Mouse (Mus musculus) heart, postnatal 14 days (tissue): ENCODE measurements at regions not wholly inside any gene's neighbourhood (a gene's known extent, or its start where the extent isn't known, plus 50 kb on each side); places are given as distances from the start of the nearest gene placed in this dataset.

Experiments
- DNase-seq, 2 experiments: peaks; one replicate each; pipeline ENCODE4 v3.0.0; 2021 to 2022
- intact Hi-C: fragments of 180-260 bp; cut with DNase I; formaldehyde crosslinking; loops from one replicate; pipeline ENCODE4 v1.15.1; 2025

DNA sequence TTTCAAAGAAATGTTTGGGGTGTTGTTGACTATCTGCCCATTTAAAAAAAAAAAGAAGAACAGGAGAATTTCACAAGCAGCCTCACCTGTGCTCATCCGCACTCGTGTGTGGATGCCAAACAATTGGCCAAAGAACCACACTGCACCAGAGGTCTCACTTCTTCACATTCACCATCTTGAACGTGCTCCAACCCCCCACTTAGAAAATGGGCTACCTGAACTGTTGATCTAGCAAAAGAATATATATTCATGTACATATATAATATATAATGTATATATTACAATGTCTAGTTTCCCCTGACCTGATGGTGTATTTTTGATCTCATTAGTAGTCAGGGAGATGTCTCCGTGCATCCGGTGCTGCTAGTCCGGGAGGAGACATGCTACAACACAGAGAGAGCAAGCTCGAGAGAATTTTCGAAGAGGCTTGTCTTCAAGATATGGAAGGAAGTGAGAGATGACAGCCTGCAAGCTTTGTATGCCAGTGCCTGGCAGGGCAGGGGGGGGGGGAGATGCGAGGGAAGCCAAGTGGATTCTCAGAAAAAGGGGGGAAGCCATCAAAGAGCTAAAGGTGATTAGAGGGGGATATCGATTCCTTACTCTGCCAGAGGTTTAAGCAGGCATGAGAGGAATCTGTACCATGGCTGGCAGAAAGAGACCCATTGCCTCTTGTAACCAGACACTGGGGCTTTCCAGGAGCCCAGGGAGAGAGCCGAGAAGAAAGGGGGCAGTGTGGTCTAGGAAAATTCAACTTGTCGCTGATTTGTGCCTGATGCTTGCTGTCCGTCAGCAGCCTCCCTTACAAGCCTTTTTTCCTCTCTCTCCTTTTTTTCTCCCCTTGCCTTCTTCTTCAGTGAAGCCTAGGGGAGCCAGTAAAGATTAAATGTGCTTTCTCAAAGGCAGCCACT lies 417.9 kb upstream of the Ubash3b start:
- peak; percentile 50 to 65 for DNase-seq
- intact Hi-C loops, result loop anchor here (2.0 to 5.0 kb wide), 3 partner anchors 105 to 371 kb away; no protein-coding TSS in a partner anchor

DNA sequence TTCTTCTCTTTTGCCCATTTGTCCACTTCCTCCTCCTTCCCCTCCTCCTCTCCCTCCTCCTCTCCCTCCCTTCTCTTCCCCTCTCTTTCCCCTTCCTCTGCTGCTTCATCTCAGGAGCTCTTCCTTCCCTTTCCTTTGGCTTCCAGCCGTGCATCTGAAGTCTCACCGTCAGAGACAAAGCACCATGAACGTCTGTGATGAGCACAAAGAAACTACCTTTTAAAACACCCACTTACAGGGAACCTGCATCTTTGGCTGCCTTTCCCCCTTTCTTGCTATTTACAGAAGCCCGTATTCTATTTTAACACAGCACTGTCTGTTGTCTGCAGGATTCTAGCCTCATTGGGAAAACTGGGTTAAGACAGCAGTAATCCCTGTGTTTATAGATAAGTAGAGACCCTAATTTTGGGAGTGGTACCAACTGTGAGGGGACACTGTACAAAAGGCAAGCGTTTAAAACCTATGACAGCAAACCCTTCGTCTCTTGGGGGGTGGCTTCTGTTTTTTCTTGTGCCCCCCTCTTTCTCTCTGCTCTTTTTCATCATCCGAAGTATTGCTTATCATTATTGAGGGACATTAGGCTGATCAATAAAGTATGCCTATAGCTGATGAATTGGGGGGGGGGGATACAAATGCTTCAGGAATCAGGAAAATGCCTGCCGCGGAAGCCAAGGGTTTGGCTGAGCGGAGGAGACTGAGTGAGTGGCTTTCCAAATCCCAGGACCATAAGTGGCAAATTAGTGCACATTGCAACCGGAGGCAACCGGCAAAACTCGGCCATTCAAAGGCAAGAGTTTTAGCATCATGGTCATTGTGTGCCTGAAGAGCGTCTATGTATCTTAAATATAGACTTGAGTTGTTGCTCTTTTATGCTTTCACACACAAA lies 417.0 kb upstream of the Ubash3b start:
- intact Hi-C loops, result loop anchor here (5.0 kb wide), 1 partner anchor 351 kb away; no protein-coding TSS in a partner anchor
- DNase-seq, result no peak

DNA sequence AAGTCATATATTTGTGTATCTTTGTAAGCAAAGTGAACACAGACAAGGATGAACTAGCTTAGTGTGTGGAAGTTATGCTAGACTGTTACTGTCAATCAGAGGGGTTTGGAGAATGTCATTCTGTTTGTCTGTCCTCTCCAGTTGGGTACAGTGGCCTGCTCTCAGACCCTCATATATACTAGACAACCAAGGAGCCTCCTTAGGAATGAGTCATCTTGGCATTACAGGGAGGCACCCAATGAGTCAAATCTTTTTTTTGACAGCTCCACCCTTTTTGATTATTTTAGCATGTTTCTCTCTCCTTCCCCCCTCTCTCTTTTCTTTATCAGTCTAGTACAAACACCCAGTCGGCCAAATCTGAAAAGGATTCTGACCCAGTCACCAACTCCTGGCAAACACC lies 416.3 kb upstream of the Ubash3b start:
- intact Hi-C loops, result loop anchor here (5.0 kb wide), 1 partner anchor 350 kb away; no protein-coding TSS in a partner anchor
- DNase-seq, result no peak

DNA sequence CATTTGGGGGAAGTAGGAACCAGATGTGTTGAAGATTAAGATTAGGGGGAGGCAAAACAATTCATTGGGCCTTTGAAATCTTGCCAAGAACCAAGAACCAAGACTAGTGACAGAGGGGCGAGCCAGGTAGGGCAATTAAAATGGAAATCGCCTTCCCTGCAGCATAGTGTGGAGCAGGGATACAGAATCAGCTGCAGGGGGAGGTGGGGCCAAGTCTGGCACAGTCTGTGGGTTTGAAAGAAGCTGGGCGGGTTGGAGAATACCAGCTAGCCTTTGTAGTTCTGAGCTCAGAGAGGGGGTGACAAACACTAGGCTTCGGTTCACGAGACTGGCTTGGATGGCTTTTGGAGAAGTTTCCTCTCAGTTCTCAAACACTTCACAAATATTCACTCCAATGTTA lies 414.3 kb upstream of the Ubash3b start:
- DNase-seq, result no peak
- intact Hi-C loops, result loop anchor here (5.0 kb wide), 1 partner anchor 349 kb away; no protein-coding TSS in a partner anchor

DNA sequence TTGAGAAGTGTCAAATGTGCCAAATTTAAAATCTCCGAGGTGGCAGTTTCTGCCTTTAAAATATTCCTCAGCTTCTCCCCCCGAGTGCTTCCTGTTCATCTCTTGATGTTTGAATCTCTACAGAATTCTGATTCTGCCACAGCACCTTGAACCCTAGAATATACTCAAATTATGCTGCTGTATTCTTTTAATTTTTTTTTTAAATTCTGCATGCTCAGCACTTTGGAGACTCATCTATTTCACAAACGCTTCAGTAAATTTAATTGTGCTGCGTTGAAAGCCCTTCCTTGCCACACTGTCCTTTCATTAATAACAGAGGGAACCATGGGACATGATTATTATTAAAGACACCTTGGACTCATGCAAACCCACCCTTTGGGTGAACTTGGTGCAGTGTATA lies 408.8 kb upstream of the Ubash3b start:
- no peak for DNase-seq
- intact Hi-C loops, result no loop called here

DNA sequence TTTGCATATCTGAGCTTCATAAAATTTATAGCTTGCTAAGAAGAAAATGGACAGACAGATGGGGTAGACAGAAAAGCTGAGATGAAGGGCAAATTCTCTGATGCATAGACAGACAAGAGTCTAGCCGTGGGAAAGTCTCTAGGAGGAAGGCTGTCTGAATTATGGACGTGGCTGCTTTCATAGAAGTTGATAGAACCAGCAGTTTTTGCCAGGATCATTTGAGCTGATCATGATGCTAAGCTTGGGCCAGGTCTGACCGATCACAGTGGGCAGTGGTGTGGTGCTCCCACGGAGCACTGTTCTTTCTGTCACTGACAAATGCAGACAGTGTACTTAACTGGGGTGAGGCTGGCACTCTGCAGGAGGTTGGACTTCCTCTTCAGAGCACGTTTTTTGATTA lies 405.0 kb upstream of the Ubash3b start:
- intact Hi-C loops, result no loop called here
- DNase-seq, result no peak

DNA sequence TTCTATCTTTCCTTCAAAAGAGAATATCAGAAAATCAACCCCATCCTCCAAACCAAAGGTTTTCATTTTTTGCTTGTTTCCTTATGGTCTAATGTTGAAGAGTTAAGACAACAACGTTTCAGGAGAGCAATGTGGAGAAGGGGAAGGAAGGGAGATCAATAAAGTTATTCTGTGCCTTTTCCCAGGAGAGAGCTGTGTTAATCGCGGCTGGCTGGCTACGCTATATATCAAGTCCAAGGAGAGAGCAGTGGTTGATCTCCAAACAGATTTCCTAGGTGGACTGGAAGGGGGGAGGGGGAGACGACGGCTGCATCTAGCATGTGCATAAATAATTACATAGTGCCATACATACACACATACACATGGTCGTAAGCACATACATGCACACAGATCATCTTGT lies 404.3 kb upstream of the Ubash3b start:
- intact Hi-C loops, result no loop called here

DNA sequence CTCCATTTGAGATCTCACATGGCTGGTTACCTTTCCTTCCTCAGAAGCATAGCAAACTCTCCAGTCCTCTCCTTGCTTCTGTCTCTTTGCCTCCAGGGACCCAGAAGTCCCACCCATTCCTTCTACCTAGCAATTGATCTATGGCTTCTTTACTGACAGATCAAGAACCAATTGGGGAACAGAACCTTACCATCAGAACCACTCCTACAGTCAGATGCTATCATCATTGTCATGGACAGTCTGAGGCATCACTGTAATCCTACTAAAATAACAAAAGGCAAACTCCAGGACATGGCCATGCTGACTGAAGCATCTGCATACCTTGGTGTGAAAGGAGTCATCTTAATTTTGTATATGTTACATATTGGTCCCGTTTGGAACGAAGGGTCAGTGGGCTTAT lies 401.9 kb upstream of the Ubash3b start:
- DNase-seq, result no peak
- intact Hi-C loops, result no loop called here

More for the DNA sequence above, 404.3 kb upstream of the Ubash3b start:
- no peak for DNase-seq

DNA sequence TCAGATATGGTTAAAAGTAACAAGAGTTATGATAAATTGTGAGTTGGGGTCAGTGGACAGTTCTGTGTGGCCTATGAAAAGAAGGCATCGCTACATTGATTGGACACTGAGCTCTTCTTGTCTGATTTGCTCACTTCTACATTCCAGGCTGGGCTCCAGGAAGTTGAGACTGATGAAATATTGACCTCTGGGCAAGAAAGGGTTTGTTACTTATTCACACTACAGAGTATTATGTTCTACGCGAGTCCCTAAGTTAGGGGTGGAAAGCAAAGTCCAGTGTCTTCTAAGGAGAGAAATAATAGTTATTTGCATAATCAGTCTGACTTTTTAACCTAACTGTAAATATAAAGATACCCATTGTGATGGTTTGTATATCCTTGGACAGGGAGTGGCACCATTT lies 397.0 kb upstream of the Ubash3b start:
- DNase-seq, result no peak
- intact Hi-C loops, result no loop called here

DNA sequence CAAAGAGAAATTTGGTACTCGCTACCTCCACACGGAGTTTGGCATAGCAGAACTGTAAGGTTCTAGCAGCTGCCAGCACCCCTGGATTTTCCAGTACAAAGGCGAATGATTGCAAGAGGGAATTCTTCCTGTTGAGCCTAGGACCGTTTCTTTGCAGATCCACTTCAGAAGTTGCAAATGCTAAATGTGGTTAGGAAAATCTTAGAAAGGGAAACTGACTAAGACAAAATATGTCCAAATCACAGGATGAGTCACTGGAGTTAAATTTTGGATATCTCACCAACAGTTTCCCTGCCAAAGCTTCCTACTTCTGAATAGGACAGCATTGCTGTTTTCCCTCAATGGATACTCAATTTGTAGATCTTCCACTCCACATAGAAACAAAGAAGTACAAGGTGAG lies 395.4 kb upstream of the Ubash3b start:
- DNase-seq, result no peak
- intact Hi-C loops, result no loop called here

DNA sequence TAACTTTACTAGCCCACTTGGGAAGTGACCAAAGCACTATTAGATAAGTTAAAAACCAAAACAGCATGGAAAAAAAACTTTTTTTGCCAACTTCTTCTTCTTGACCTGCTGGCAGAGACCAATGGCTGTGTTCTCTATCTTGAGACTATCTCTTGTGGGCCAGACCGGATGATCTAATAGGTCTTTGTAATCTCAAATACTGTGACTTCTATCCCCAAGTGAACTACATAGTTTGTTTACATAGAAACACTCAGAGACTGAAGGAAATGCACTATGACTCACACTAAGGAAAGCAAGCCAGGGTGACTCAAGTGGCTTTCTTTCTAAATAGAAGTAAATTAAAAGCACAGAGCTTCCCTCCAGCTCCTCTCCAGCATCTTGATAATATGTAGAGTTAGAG lies 384.3 kb upstream of the Ubash3b start:
- DNase-seq, result peak in 1 of 2 experiments; percentile 7
- intact Hi-C loops, result no loop called here

DNA sequence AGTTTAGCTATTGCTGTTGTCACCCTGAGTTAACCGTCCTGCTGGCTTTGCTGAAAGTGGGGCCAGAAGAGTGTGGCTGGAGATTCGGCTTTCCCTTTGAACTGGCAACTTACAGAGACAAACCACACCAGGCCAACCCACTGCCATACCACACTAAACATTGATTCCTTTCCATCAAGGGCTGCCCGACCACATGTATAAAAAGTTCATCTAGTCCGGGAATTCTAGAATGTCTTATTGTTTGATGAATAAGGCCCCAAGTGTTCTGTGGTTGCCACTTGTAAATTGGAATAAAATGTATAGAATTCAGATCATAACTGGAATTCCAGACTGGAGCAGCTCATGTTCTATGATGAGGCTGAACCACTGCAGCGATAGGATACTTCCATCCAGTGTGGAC lies 381.0 kb upstream of the Ubash3b start:
- intact Hi-C loops, result no loop called here
- DNase-seq, result no peak

DNA sequence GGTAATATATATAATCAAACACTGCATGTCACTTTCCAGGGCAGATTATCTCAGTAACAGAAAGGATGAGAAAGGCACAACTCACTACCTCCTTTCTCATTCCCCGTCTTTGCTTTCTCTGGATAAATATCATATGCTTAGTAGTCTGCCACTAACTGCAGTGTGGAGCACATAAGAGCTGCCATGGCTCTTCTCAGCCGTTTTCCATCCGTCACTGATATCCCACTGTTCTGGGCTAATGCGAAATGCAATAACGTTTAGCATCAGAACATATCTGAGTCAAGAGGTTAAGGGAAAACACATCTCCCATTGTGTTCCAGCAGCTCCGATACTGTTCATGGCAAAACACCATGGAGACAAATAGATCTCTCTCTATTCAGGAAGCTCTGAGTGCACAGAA lies 379.8 kb upstream of the Ubash3b start:
- intact Hi-C loops, result no loop called here
- DNase-seq, result no peak

DNA sequence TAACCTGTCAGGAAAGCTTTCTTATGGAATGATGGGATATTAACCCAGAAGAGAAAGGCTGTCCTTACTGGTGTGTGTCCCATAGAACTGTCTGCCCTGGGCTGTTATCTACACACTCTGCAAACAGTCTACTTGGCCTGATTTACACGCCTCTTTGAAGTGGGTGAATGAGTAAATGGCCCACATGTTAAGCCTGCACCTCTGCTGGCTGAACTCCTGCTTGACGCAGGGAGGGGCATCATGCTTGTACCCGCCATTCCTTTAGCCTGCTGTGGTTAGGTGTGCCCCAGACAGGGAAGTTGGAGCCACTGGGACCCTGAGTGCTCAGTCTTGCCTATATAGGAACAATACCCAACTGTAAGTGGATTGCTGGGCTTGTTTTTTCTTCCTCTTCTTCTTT lies 371.3 kb upstream of the Ubash3b start:
- intact Hi-C loops, result no loop called here
- no peak for DNase-seq

DNA sequence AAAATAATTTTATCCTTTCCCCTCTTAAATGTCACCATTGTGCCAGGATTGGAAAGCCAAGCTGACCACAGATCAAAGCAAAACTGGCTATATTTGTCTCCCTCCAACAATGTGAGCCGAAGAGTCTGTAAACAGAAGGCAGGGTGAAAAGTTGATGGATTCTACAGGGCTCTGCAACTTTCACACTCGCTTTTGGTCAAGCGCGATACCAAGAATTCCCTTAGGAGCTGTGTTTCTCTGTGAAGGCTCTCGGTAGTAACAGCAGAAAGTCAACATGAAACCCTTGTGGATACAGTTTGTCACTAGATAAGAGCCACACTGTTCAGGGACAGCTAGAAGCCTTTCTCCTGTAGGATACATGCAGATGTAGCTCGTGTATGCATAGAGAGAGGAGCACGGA lies 370.8 kb upstream of the Ubash3b start:
- peak in 1 of 2 experiments; percentile 7 for DNase-seq
- intact Hi-C loops, result no loop called here

DNA sequence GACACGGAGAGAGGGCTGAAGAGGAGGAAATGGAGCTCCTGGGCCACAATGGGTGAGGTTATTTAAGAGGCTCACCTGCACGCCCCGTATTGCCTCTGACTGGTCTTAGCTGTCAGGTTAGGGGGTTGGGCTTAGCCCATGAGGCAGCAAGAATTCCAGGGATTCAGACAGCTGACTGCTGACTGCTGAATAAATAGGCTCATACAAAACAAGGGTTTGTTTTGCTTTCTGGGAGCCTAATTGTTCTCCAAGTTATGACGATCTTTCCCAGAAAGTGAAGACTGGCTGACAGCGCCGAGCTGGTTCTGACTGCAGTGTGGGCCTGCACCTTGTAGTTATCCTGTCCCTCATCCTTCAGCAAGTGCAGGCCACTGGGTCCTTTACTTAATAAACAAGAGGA lies 370.1 kb upstream of the Ubash3b start:
- intact Hi-C loops, result no loop called here

DNA sequence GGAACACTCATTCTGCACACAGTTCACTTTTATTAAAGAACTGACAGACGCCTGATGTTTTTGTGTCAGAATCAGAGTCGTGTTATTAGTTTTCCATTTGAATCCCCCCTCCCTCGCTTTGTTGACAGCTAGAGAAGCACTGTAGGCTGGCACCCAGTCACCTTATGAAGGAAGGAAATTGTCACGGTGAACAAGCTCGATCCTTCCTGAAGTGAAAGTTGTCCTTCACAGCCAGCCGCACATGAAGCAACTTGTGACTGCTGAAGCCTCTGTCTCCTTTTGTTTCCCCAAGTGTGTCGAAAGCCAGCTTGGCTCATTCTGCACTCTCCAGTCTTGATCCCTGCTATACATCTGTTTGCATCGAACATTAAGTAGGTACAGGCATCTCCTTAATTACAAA lies 364.6 kb upstream of the Ubash3b start:
- intact Hi-C loops, result no loop called here
- DNase-seq, result no peak

More for the DNA sequence above, 370.1 kb upstream of the Ubash3b start:
- DNase-seq, result peak in 1 of 2 experiments; percentile 10

DNA sequence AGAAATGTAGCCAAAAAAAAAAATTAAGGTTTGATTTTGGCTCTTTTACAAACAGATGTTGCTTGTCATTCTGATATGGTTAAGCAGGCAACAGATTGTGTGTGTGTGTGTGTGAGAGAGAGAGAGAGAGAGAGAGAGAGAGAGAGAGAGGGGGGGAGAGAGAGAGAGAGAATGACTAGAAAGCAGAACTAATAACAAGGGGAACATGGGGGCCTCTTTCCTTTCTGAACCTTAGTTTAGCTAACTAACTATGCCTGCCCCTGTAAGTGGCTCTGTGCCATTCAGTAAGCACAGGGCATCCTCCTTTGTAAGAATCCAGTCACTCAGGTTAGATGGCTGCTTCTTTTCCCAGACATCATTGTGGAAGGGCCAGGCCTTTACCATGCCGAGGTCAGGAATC lies 364.0 kb upstream of the Ubash3b start:
- no peak for DNase-seq
- intact Hi-C loops, result no loop called here

DNA sequence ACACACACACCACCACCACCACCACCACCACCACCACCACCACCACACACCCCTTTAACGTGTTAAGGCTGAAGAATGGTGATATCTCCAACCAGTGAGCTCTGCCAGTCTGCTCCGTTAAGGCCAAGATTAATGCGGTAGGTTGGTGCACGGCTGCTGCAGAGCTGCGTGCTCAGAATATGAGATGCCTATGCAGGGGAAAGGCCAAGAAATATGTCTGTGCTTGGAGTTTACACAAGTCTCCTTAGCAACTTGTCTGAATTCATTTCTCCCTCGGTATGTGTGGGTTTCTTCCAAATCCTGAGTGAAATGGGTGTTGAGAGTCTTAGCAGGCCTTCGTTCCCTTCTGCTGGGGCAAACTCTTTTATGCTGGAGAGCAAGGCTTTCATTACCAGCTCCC lies 363.1 kb upstream of the Ubash3b start:
- no peak for DNase-seq
- intact Hi-C loops, result no loop called here

DNA sequence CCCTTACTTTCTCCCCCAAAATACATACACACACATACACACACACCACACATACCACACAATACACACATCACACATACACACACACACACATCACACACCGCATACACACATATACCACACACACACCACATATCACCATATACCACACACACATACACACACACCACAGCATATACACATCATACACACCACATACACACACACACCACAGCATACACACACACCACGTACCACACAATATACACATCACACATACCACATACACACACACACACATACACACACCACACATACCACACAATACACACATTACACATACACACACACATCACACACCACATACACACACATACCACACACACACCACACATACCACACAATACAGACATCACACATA lies 362.5 kb upstream of the Ubash3b start:
- intact Hi-C loops, result no loop called here
- no peak for DNase-seq

DNA sequence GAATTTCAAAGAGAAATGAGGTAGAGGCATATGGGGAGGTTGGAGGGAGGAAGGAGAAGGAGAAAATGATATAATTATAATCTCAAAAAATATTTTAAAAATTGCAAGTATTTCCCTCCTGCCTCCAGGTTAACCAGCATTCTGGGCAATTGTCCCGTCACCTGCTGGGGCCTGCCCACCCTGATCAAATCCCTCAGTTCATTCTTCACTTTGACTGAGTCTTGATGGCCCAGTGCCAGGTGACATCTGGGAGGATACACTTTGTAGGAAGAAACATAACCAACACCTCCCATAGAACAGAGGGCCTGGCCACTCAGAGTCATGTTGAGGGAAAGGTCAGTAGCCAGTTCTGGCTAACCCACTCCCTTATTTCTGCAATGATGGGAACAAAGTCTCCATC lies 360.8 kb upstream of the Ubash3b start:
- intact Hi-C loops, result no loop called here
- DNase-seq, result peak in 1 of 2 experiments; percentile 11
